Mouse (Mus musculus): ENCODE measurements at regions not wholly inside any gene's neighbourhood (a gene's known extent, or its start where the extent isn't known, plus 50 kb on each side); places are given as distances from the start of the nearest gene placed in this dataset.

- 0 out of 2 replicates have a peak, but pooled peaks cover 2% of the 10 kb centered on the region for H3K4me1 ChIP-seq (ENCODE audit: control insufficient read depth, insufficient read depth, low read length)
- no peak overlapping the region for H3K4me2 ChIP-seq (ENCODE audit: low read length)
- WGBS = 80% methylated on average over 3 of the region's 3 CpGs
- no peak overlapping the region for H3K4me3 ChIP-seq (replicated peaks; ENCODE audit: low read depth, low read length)
- H3K27me3 ChIP-seq (ENCODE audit: control insufficient read depth, insufficient read depth, low read length) = no peaks in the 10 kb centered on the region
- no peak for DNase-seq
- H3K9ac ChIP-seq (replicated peaks; ENCODE audit: low read length) = no peak overlapping the region
- H3K36me3 ChIP-seq (ENCODE audit: control insufficient read depth, insufficient read depth, low read length) = no peaks in the 10 kb centered on the region
- ATAC-seq (ENCODE audit: low FRiP score, low TSS enrichment) = no peak
- no peak overlapping the region for H3K27ac ChIP-seq (replicated peaks; ENCODE audit: low read depth, low read length)
- no peaks in the 10 kb centered on the region for H3K9me3 ChIP-seq (ENCODE audit: control insufficient read depth, low read length)
These were observed 107.2 kb upstream of the Arglu1 start for GRCm38 (mm10) chr8:8797521-8797920.

- Histone ChIP-seq H3K27me3 (ENCODE audit: control insufficient read depth, insufficient read depth, low read length) (no peaks in the 10 kb centered on the region), H3K4me2 (ENCODE audit: low read length) (no peak overlapping the region), H3K9ac (replicated peaks; ENCODE audit: low read length) (no peak overlapping the region), H3K9me3 (ENCODE audit: control insufficient read depth, low read length) (no peaks in the 10 kb centered on the region), H3K4me1 (ENCODE audit: control insufficient read depth, insufficient read depth, low read length) (0 out of 2 replicates have a peak, but pooled peaks cover 2% of the 10 kb centered on the region), H3K27ac (replicated peaks; ENCODE audit: low read depth, low read length) (no peak overlapping the region), H3K4me3 (replicated peaks; ENCODE audit: low read depth, low read length) (no peak overlapping the region), H3K36me3 (ENCODE audit: control insufficient read depth, insufficient read depth, low read length) (no peaks in the 10 kb centered on the region)
- 66% methylated on average over 9 of the region's 9 CpGs for WGBS
- no peak for DNase-seq
- ATAC-seq (ENCODE audit: low FRiP score, low TSS enrichment) = no peak
These were observed 106.6 kb upstream of the Arglu1 start for GRCm38 (mm10) chr8:8796951-8797350.

- Histone ChIP-seq H3K36me3 (ENCODE audit: control insufficient read depth, insufficient read depth, low read length) (no peaks in the 10 kb centered on the region), H3K4me1 (ENCODE audit: control insufficient read depth, insufficient read depth, low read length) (no peaks in the 10 kb centered on the region), H3K9me3 (ENCODE audit: control insufficient read depth, low read length) (no peaks in the 10 kb centered on the region), H3K27ac (replicated peaks; ENCODE audit: low read depth, low read length) (no peak overlapping the region), H3K9ac (replicated peaks; ENCODE audit: low read length) (no peak overlapping the region), H3K27me3 (ENCODE audit: control insufficient read depth, insufficient read depth, low read length) (no peaks in the 10 kb centered on the region), H3K4me2 (ENCODE audit: low read length) (no peak overlapping the region), H3K4me3 (replicated peaks; ENCODE audit: low read depth, low read length) (no peak overlapping the region)
- 91% methylated on average over 6 of the region's 6 CpGs for WGBS
- DNase-seq (no peak), ATAC-seq (ENCODE audit: low FRiP score, low TSS enrichment) (no peak)
These were observed 104.4 kb upstream of the Arglu1 start for GRCm38 (mm10) chr8:8794711-8795110.

- no peak for ATAC-seq (ENCODE audit: low FRiP score, low TSS enrichment)
- Histone ChIP-seq H3K4me2 (ENCODE audit: low read length) (no peak overlapping the region), H3K9ac (replicated peaks; ENCODE audit: low read length) (no peak overlapping the region), H3K4me1 (ENCODE audit: control insufficient read depth, insufficient read depth, low read length) (no peaks in the 10 kb centered on the region), H3K9me3 (ENCODE audit: control insufficient read depth, low read length) (no peaks in the 10 kb centered on the region), H3K36me3 (ENCODE audit: control insufficient read depth, insufficient read depth, low read length) (no peaks in the 10 kb centered on the region), H3K27me3 (ENCODE audit: control insufficient read depth, insufficient read depth, low read length) (no peaks in the 10 kb centered on the region), H3K4me3 (replicated peaks; ENCODE audit: low read depth, low read length) (no peak overlapping the region), H3K27ac (replicated peaks; ENCODE audit: low read depth, low read length) (no peak overlapping the region)
- 45% methylated on average over 15 of the region's 15 CpGs for WGBS
- DNase-seq = no peak
These were observed 89.6 kb upstream of the Arglu1 start for GRCm38 (mm10) chr8:8779931-8780330.

- Histone ChIP-seq H3K4me2 (ENCODE audit: low read length) (no peak overlapping the region), H3K27me3 (ENCODE audit: control insufficient read depth, insufficient read depth, low read length) (no peaks in the 10 kb centered on the region), H3K4me3 (replicated peaks; ENCODE audit: low read depth, low read length) (no peak overlapping the region), H3K36me3 (ENCODE audit: control insufficient read depth, insufficient read depth, low read length) (no peaks in the 10 kb centered on the region), H3K9me3 (ENCODE audit: control insufficient read depth, low read length) (no peaks in the 10 kb centered on the region), H3K9ac (replicated peaks; ENCODE audit: low read length) (no peak overlapping the region), H3K4me1 (ENCODE audit: control insufficient read depth, insufficient read depth, low read length) (no peaks in the 10 kb centered on the region), H3K27ac (replicated peaks; ENCODE audit: low read depth, low read length) (no peak overlapping the region)
- WGBS = 25% methylated on average over 5 of the region's 5 CpGs
- ATAC-seq (ENCODE audit: low FRiP score, low TSS enrichment) = no peak
- no peak for DNase-seq
These were observed 84.2 kb upstream of the Arglu1 start for GRCm38 (mm10) chr8:8774496-8775015.

- WGBS = 89% methylated on average over 5 of the region's 5 CpGs
- H3K27me3 ChIP-seq (ENCODE audit: control insufficient read depth, insufficient read depth, low read length) = no peaks in the 10 kb centered on the region
These were observed 82.1 kb upstream of the Arglu1 start for GRCm38 (mm10) chr8:8772424-8772823.

GRCm38 (mm10) chr8:8770397-8770796 lies 80.1 kb upstream of the Arglu1 start:
- ATAC-seq (ENCODE audit: low FRiP score, low TSS enrichment) = no peak

More at GRCm38 (mm10) chr8:8772424-8772823, 82.1 kb upstream of the Arglu1 start:
- DNase-seq = no peak
- Histone ChIP-seq H3K4me1 (ENCODE audit: control insufficient read depth, insufficient read depth, low read length) (no peaks in the 10 kb centered on the region), H3K27ac (replicated peaks; ENCODE audit: low read depth, low read length) (no peak overlapping the region), H3K4me2 (ENCODE audit: low read length) (no peak overlapping the region), H3K9me3 (ENCODE audit: control insufficient read depth, low read length) (no peaks in the 10 kb centered on the region), H3K9ac (replicated peaks; ENCODE audit: low read length) (no peak overlapping the region), H3K4me3 (replicated peaks; ENCODE audit: low read depth, low read length) (no peak overlapping the region), H3K36me3 (ENCODE audit: control insufficient read depth, insufficient read depth, low read length) (no peaks in the 10 kb centered on the region)
- no peak for ATAC-seq (ENCODE audit: low FRiP score, low TSS enrichment)

GRCm38 (mm10) chr8:8762354-8762753 lies 72.0 kb upstream of the Arglu1 start:
- H3K9me3 ChIP-seq (ENCODE audit: control insufficient read depth, low read length) = no peaks in the 10 kb centered on the region
- H3K4me1 ChIP-seq (ENCODE audit: control insufficient read depth, insufficient read depth, low read length) = no peaks in the 10 kb centered on the region
- no peak overlapping the region for H3K4me3 ChIP-seq (replicated peaks; ENCODE audit: low read depth, low read length)
- no peak overlapping the region for H3K9ac ChIP-seq (replicated peaks; ENCODE audit: low read length)
- H3K4me2 ChIP-seq (ENCODE audit: low read length) = no peak overlapping the region
- DNase-seq (peak; percentile 65), ATAC-seq (ENCODE audit: low FRiP score, low TSS enrichment) (no peak)
- H3K27me3 ChIP-seq (ENCODE audit: control insufficient read depth, insufficient read depth, low read length) = no peaks in the 10 kb centered on the region
- no peak overlapping the region for H3K27ac ChIP-seq (replicated peaks; ENCODE audit: low read depth, low read length)
- no peaks in the 10 kb centered on the region for H3K36me3 ChIP-seq (ENCODE audit: control insufficient read depth, insufficient read depth, low read length)
- WGBS = 57% methylated on average over 12 of the region's 12 CpGs

More at GRCm38 (mm10) chr8:8770397-8770796, 80.1 kb upstream of the Arglu1 start:
- WGBS = 82% methylated on average over 8 of the region's 8 CpGs
- H3K27me3 ChIP-seq (ENCODE audit: control insufficient read depth, insufficient read depth, low read length) = no peaks in the 10 kb centered on the region
- H3K9ac ChIP-seq (replicated peaks; ENCODE audit: low read length) = no peak overlapping the region
- no peak overlapping the region for H3K27ac ChIP-seq (replicated peaks; ENCODE audit: low read depth, low read length)
- no peaks in the 10 kb centered on the region for H3K4me1 ChIP-seq (ENCODE audit: control insufficient read depth, insufficient read depth, low read length)
- H3K4me2 ChIP-seq (ENCODE audit: low read length) = no peak overlapping the region
- DNase-seq = no peak
- H3K9me3 ChIP-seq (ENCODE audit: control insufficient read depth, low read length) = no peaks in the 10 kb centered on the region
- no peaks in the 10 kb centered on the region for H3K36me3 ChIP-seq (ENCODE audit: control insufficient read depth, insufficient read depth, low read length)
- H3K4me3 ChIP-seq (replicated peaks; ENCODE audit: low read depth, low read length) = no peak overlapping the region

GRCm38 (mm10) chr8:8758283-8758682 lies 68.0 kb upstream of the Arglu1 start:
- Histone ChIP-seq H3K4me2 (ENCODE audit: low read length) (no peak overlapping the region), H3K27me3 (ENCODE audit: control insufficient read depth, insufficient read depth, low read length) (no peaks in the 10 kb centered on the region), H3K36me3 (ENCODE audit: control insufficient read depth, insufficient read depth, low read length) (no peaks in the 10 kb centered on the region), H3K4me3 (replicated peaks; ENCODE audit: low read depth, low read length) (no peak overlapping the region), H3K27ac (replicated peaks; ENCODE audit: low read depth, low read length) (no peak overlapping the region), H3K4me1 (ENCODE audit: control insufficient read depth, insufficient read depth, low read length) (no peaks in the 10 kb centered on the region), H3K9me3 (ENCODE audit: control insufficient read depth, low read length) (no peaks in the 10 kb centered on the region), H3K9ac (replicated peaks; ENCODE audit: low read length) (no peak overlapping the region)
- DNase-seq = no peak
- ATAC-seq (ENCODE audit: low FRiP score, low TSS enrichment) = no peak
- WGBS = 83% methylated on average over 8 of the region's 8 CpGs
